Mouse (Mus musculus): Measurements from ENCODE around the gene Cacna1e.

GRCm38 (mm10) chr1:154635766-154636165 lies 248.5 kb downstream of the Cacna1e start:
- TF ChIP-seq CTCF (IDR thresholded peaks at IDR 0.05; ENCODE audit: extremely low read depth, insufficient read depth, low read length) (no peak), POLR2A (IDR thresholded peaks at IDR 0.05; ENCODE audit: extremely low read depth, insufficient read depth, low read length) (no peak)
